Mouse (Mus musculus): ENCODE measurements around the gene Rnpep.
"Not testable (repeated sequence)": the region's sequence is repeated elsewhere in the genome, so short reads cannot be mapped to it uniquely, and the experiment has no call there.

Gene Rnpep

GRCm38 (mm10) chr1:135258380-135259127, 25.3 kb downstream of the Rnpep start, which contains the start of gene Elf3:
TSS of gene Elf3 (minus strand) at chr1:135258568.
- no peak for DNase-seq (ENCODE audit: low spot score)

GRCm38 (mm10) chr1:135256299-135256698, 27.6 kb downstream of the Rnpep start:
- no peak for DNase-seq (ENCODE audit: low spot score)

GRCm38 (mm10) chr1:135252854-135253253, 31.0 kb downstream of the Rnpep start:
- DNase-seq (ENCODE audit: low spot score), result no peak

GRCm38 (mm10) chr1:135251405-135251804, 32.5 kb downstream of the Rnpep start:
- DNase-seq (ENCODE audit: low spot score), result no peak

- DNase-seq (ENCODE audit: low spot score), result no peak
Observed at GRCm38 (mm10) chr1:135250706-135251105, 33.2 kb downstream of the Rnpep start.

GRCm38 (mm10) chr1:135248434-135248850, 35.4 kb downstream of the Rnpep start:
- DNase-seq (ENCODE audit: low spot score), result peak; percentile 25

- DNase-seq (ENCODE audit: low spot score), result no peak
Observed at GRCm38 (mm10) chr1:135244014-135244413, 39.9 kb downstream of the Rnpep start.

- not testable (repeated sequence) for DNase-seq (ENCODE audit: low spot score)
Observed at GRCm38 (mm10) chr1:135240206-135240605, 43.7 kb downstream of the Rnpep start.

- DNase-seq (ENCODE audit: low spot score), result no peak
Observed at GRCm38 (mm10) chr1:135237131-135237851, 46.6 kb downstream of the Rnpep start.

GRCm38 (mm10) chr1:135234771-135235170, 49.1 kb downstream of the Rnpep start:
- DNase-seq (ENCODE audit: low spot score), result no peak

- no peak for DNase-seq (ENCODE audit: low spot score)
Observed at GRCm38 (mm10) chr1:135233961-135234360, 49.9 kb downstream of the Rnpep start.

- not testable (repeated sequence) for DNase-seq (ENCODE audit: low spot score)
Observed at GRCm38 (mm10) chr1:135231878-135232277, 52.0 kb downstream of the Rnpep start.

- DNase-seq (ENCODE audit: low spot score), result no peak
Observed at GRCm38 (mm10) chr1:135227339-135227950, 56.4 kb downstream of the Rnpep start.

GRCm38 (mm10) chr1:135224981-135225604, 58.8 kb downstream of the Rnpep start:
- no peak for DNase-seq (ENCODE audit: low spot score)

GRCm38 (mm10) chr1:135224147-135224546, 59.7 kb downstream of the Rnpep start:
- no peak for DNase-seq (ENCODE audit: low spot score)

- DNase-seq (ENCODE audit: low spot score), result no peak
Observed at GRCm38 (mm10) chr1:135217607-135218233, 66.2 kb downstream of the Rnpep start.

- DNase-seq (ENCODE audit: low spot score), result no peak
Observed at GRCm38 (mm10) chr1:135213772-135214640, 69.9 kb downstream of the Rnpep start.
